9 mouse cellular contexts compared by ENCODE assay signal in the genomic region with DNA sequence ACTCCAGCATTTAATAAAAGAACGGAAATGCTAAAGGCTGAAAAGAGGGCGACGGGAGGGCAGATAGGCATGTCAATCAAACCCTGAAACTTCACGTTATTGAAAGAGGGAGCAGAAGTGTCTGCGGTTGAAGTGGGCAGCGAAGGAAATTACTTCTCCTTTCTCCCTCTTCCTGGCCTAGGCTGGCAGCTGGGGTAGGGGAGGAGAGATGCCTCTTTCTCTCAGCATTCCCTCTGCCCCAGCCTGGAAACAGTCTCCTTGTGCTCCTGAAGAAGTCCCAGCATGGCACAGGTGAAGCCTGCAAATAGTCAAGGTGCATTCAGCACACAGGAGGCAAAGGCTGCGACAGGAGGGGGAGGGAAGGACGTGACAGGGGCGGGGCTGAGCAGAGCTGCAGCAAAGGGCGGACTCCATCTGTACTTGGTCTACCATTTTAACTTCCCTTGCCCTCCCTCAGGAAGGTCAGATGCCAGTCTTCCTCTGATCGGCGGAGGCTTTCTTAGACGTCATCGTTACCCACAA.
A peak's percentile ranks its signal among the peaks of the same experiment; 100 is the strongest.
DNase-seq lines count a peak whose midpoint lies in the region; ATAC-seq lines count a peak whose summit lies in the region.
"Had no signal": no experiment of that assay in that cellular context is flagged by ENCODE, and none has a peak within 500 bp of the region (broad histone marks: within the 10 kb centered on the region; RNA-seq: fewer than 3 reads in every experiment).

No protein-coding gene starts in this region.

- whole genome bisulfite sequencing in forebrain, embryonic 15.5 days = 30% methylated on average over 14 of the region's 14 CpGs

- H3K4me1 ChIP-seq in forebrain, embryonic 15.5 days = peaks cover 44% of the 10 kb centered on the region
- H3K4me1 ChIP-seq in megakaryocyte, embryonic 14.5 days = peaks cover 59% of the 10 kb centered on the region

- ATAC-seq in forebrain, embryonic 15.5 days (replicated peaks) = no peak

- no peak overlapping the region; the same call in 1 of the 2 replicates for H3K4me2 ChIP-seq in forebrain, embryonic 15.5 days (replicated peaks)

- H3K4me3 ChIP-seq in forebrain, embryonic 15.5 days = no peak overlapping the region
- H3K4me3 ChIP-seq in megakaryocyte, embryonic 14.5 days (replicated peaks) = peak overlapping the region; percentile 89
- H3K4me3 ChIP-seq: layer of hippocampus, adult 2 months had no signal

- H3K27me3 ChIP-seq in forebrain, embryonic 15.5 days = no peaks in the 10 kb centered on the region
- H3K27me3 ChIP-seq in megakaryocyte, embryonic 14.5 days (replicated peaks) = no peaks in the 10 kb centered on the region

- peak; percentile 8 to 11 for DNase-seq in lung, adult 18-20 months
- DNase-seq in lung, postnatal 10 days = no peak
- DNase-seq in thymus, postnatal 25 days = peak; percentile 6
- DNase-seq in kidney, postnatal 14 days = no peak
- DNase-seq in right cerebral cortex, adult 2 months (ENCODE audit: low spot score in 2 of 2) = no peak
- no peak for DNase-seq in kidney, postnatal 36 days

- no peak overlapping the region for H3K9ac ChIP-seq in forebrain, embryonic 15.5 days (replicated peaks)

- no peaks in the 10 kb centered on the region for H3K9me3 ChIP-seq in forebrain, embryonic 15.5 days
- no peaks in the 10 kb centered on the region for H3K9me3 ChIP-seq in megakaryocyte, embryonic 14.5 days

- H3K36me3 ChIP-seq in forebrain, embryonic 15.5 days = no peaks in the 10 kb centered on the region
- H3K36me3 ChIP-seq in megakaryocyte, embryonic 14.5 days (replicated peaks; ENCODE audit: low read length) = peaks cover 48% of the 10 kb centered on the region

- peak overlapping the region; percentile 59; the same call in 1 of the 2 replicates for H3K27ac ChIP-seq in forebrain, embryonic 15.5 days (replicated peaks)
- H3K27ac ChIP-seq: layer of hippocampus, adult 2 months had no signal

Comparison
In these comparisons a context has a peak if more than half of its experiments do, and no peak if none do; other contexts are left out.
1. DNase-seq: peak in lung, adult 18-20 months (2 of 2) and thymus, postnatal 25 days (single experiment); none in lung, postnatal 10 days (single experiment), kidney, postnatal 14 days (single experiment), right cerebral cortex, adult 2 months (0 of 2) and kidney, postnatal 36 days (0 of 2).